Mouse (Mus musculus) stomach, embryonic 14.5 days (tissue): ENCODE measurements at regions not wholly inside any gene's neighbourhood (a gene's known extent, or its start where the extent isn't known, plus 50 kb on each side); places are given as distances from the start of the nearest gene placed in this dataset.
"Not testable (repeated sequence)": the region's sequence is repeated elsewhere in the genome, so short reads cannot be mapped to it uniquely, and the experiment has no call there.

Experiments used
- ATAC-seq: fragments of 200-750 bp; cut with Nextera tagmentation; 2 replicates; pipeline ENCODE4 v1.8.0; 2017; ENCODE audit warnings: low read depth, moderate TSS enrichment; ENCODE audit not compliant: insufficient number of reproducible peaks, insufficient read depth, low FRiP score
- H3K27ac ChIP-seq: fragments of 300-500 bp; sonication (generic); 2 replicates; pipeline ENCODE4 v1.5.1; 2014; ENCODE audit warnings: mild to moderate bottlenecking, low read length, moderate library complexity, mixed read lengths
- H3K27me3 ChIP-seq: fragments of 300-500 bp; sonication (generic); 2 replicates; pipeline ENCODE4 v1.6.1; 2014; ENCODE audit warnings: low read length, control low read depth, mixed read lengths; ENCODE audit not compliant: control insufficient read depth, insufficient read depth
- H3K36me3 ChIP-seq: fragments of 300-500 bp; sonication (generic); 2 replicates; pipeline ENCODE4 v1.6.1; 2014; ENCODE audit warnings: mild to moderate bottlenecking, control low read depth, low read length, moderate library complexity, mixed read lengths; ENCODE audit not compliant: control insufficient read depth, insufficient read depth
- H3K4me1 ChIP-seq: fragments of 300-500 bp; sonication (generic); 2 replicates; pipeline ENCODE4 v1.6.1; 2014; ENCODE audit warnings: low read length, control low read depth, mixed read lengths; ENCODE audit not compliant: control insufficient read depth, insufficient read depth
- H3K4me2 ChIP-seq: fragments of 300-500 bp; sonication (generic); replicated peaks from 2 replicates; pipeline ENCODE4 v1.6.1; 2014; ENCODE audit warnings: low read depth, low read length, control low read depth
- H3K4me3 ChIP-seq: fragments of 300-500 bp; sonication (generic); 2 replicates; pipeline ENCODE4 v1.5.1; 2014; ENCODE audit warnings: low read depth, low read length, control low read depth
- H3K9ac ChIP-seq: fragments of 300-500 bp; sonication (generic); replicated peaks from 2 replicates; pipeline ENCODE4 v1.6.1; 2014; ENCODE audit warnings: low read depth, mild to moderate bottlenecking, control low read depth, low read length, moderate library complexity, mixed read lengths
- H3K9me3 ChIP-seq: fragments of 300-500 bp; sonication (generic); 2 replicates; pipeline ENCODE4 v1.6.1; 2016; ENCODE audit warnings: low read depth, low read length, control low read depth; ENCODE audit not compliant: control insufficient read depth
- WGBS: fragments of 180-500 bp; shearing (Covaris S2); extraction: QIAGEN DNeasy Blood & Tissue Kit; methylation state at CpG from one replicate; pipeline ENCODE4 v1.1.7; 2014; 5-methylcytosine and 5-hydroxymethylcytosine counted together

DNA sequence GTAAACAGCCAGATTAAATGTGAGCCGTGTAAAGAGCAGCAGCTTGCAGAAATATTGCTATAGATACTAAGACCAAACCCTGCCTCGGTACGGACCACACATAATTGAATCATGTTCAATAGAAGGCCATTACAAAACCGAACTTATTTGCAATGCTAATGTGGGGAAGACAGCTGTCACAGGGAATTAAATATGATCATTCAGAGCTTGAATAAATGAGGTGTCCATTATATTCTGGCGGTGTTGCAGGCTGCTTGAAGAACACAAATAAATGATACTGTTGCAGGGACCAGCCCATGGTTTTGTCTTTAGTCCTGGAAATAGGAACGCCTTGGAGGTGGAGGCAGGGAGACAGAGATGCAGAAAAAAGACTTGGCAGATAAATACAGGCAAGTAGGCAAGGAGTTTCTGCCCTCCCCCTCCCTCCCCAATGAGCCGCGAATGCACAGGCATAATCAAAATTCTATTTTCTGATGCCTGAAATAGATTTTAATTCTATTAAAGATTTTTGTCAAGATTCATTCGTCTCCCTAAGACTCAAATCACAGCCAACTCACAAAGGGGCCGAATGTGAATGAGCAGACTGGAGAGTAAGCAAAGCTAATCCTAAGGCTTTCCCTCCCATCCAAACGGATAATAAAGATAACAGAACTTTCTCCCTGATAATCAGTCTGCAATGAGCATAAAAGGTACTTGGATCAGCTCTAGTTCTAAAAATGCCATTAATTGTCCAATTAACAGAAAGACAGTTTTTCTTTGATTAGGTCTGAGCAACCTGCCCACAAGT, 147.6 kb downstream of the Brms1l start:
- Histone ChIP-seq H3K9ac (no peak overlapping the region), H3K27ac (no peak overlapping the region), H3K9me3 (no peaks in the 10 kb centered on the region), H3K4me2 (no peak overlapping the region), H3K4me3 (no peak overlapping the region), H3K4me1 (no peaks in the 10 kb centered on the region), H3K27me3 (no peaks in the 10 kb centered on the region), H3K36me3 (no peaks in the 10 kb centered on the region)
- WGBS: 69% methylated on average over 11 of the region's 11 CpGs
- no peak for ATAC-seq

- Histone ChIP-seq H3K27ac (no peak overlapping the region), H3K9ac (no peak overlapping the region), H3K4me2 (no peak overlapping the region), H3K9me3 (no peaks in the 10 kb centered on the region), H3K4me3 (no peak overlapping the region), H3K36me3 (no peaks in the 10 kb centered on the region), H3K27me3 (no peaks in the 10 kb centered on the region), H3K4me1 (no peaks in the 10 kb centered on the region)
- 62% methylated on average over 3 of the region's 3 CpGs for WGBS
- ATAC-seq: no peak
Measured at GRCm38 (mm10) chr12:55983128-55983527, 147.0 kb downstream of the Brms1l start.

- 86% methylated on average over 3 of the region's 3 CpGs for WGBS
- ATAC-seq: no peak
- H3K4me2 ChIP-seq: no peak overlapping the region
- no peak overlapping the region for H3K27ac ChIP-seq
- H3K9me3 ChIP-seq: no peaks in the 10 kb centered on the region
- no peaks in the 10 kb centered on the region for H3K36me3 ChIP-seq
- H3K4me3 ChIP-seq: no peak overlapping the region
- no peak overlapping the region for H3K9ac ChIP-seq
- H3K27me3 ChIP-seq: no peaks in the 10 kb centered on the region
- no peaks in the 10 kb centered on the region for H3K4me1 ChIP-seq
Measured at GRCm38 (mm10) chr12:55974262-55974661, 138.1 kb downstream of the Brms1l start.

GRCm38 (mm10) chr12:55959319-55959718, 123.2 kb downstream of the Brms1l start:
- WGBS: 90% methylated on average over 3 of the region's 3 CpGs
- H3K9ac ChIP-seq, H3K27ac ChIP-seq, H3K4me2 ChIP-seq, H3K27me3 ChIP-seq, H3K4me1 ChIP-seq, H3K9me3 ChIP-seq, H3K4me3 ChIP-seq, ATAC-seq, H3K36me3 ChIP-seq: not testable (repeated sequence)

- no peak overlapping the region for H3K4me2 ChIP-seq
- no peaks in the 10 kb centered on the region for H3K36me3 ChIP-seq
- H3K9ac ChIP-seq: no peak overlapping the region
- no peaks in the 10 kb centered on the region for H3K27me3 ChIP-seq
- H3K27ac ChIP-seq: no peak overlapping the region
- WGBS: 90% methylated on average over 6 of the region's 6 CpGs
- no peaks in the 10 kb centered on the region for H3K4me1 ChIP-seq
- no peak for ATAC-seq
- no peaks in the 10 kb centered on the region for H3K9me3 ChIP-seq
- H3K4me3 ChIP-seq: no peak overlapping the region
Measured at GRCm38 (mm10) chr12:55940566-55940965, 104.4 kb downstream of the Brms1l start.

DNA sequence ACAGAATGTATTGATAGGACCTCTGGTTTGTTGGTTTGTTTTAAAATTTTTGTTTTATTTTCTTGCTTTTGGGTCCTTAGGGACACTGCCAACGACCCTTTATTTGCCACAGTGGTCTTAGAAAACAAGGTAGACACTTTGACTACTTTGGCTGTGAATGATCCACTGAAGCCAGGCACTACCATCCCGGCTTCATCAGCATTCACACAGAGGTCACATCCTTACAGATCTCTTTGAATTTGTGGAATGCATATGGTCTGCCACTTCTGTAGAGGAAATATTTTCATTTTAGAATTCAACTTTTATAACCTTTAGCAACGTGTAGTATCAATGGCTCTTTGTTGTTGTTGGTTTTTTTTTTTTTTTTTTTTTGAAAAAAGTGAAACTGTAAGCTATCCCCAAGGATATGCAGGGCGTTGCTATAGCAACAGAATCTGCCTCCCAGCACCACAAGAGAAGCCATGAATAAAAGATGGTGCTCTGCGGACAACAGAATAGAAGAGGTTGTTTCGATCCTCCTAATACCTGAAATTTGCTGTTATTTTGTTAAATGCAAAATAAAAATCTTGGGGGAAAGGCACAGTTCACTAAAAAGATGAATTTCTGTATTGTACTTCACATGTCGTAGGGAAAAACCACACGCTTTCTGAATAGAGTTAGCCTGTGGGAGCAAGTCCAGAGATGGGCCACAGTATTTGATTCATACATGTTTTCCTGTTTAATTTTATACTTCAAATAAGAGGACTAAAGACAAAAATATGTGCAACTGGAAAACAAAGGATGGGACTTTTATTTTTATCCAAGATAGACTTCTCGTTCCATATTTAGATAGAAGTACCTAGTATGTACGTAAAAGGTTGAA, 103.4 kb downstream of the Brms1l start:
- no peak for ATAC-seq
- H3K9me3 ChIP-seq: no peaks in the 10 kb centered on the region
- H3K27me3 ChIP-seq: no peaks in the 10 kb centered on the region
- no peaks in the 10 kb centered on the region for H3K4me1 ChIP-seq
- H3K4me3 ChIP-seq: no peak overlapping the region
- H3K36me3 ChIP-seq: no peaks in the 10 kb centered on the region
- H3K27ac ChIP-seq: no peak overlapping the region
- H3K9ac ChIP-seq: no peak overlapping the region
- 70% methylated on average over 10 of the region's 10 CpGs for WGBS
- no peak overlapping the region for H3K4me2 ChIP-seq

DNA sequence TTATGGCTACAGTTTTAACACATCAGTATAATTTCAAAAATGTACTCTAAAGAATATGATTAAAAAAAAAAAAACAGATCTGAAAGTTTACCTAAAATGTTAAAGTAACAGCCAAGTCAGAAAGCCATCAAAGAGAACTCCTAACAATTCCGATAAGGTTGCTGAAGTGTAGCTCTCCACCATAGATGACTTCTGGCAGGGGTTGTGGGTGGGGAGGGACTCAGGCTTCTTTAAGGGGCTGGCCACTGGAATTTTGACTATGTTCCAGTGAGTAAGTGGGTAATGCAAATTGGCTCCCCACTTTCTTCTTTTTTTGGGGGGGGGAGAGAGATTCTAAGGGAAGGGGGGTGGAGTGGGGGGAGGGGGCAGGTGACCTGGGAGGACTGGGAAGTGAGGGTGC, 98.0 kb downstream of the Brms1l start:
- H3K4me2 ChIP-seq: no peak overlapping the region
- no peak overlapping the region for H3K4me3 ChIP-seq
- no peaks in the 10 kb centered on the region for H3K36me3 ChIP-seq
- H3K4me1 ChIP-seq: no peaks in the 10 kb centered on the region
- no peak overlapping the region for H3K9ac ChIP-seq
- 40% methylated on average over 1 of the region's 1 CpGs for whole genome bisulfite sequencing
- no peak for ATAC-seq
- H3K27me3 ChIP-seq: no peaks in the 10 kb centered on the region
- no peak overlapping the region for H3K27ac ChIP-seq
- no peaks in the 10 kb centered on the region for H3K9me3 ChIP-seq

DNA sequence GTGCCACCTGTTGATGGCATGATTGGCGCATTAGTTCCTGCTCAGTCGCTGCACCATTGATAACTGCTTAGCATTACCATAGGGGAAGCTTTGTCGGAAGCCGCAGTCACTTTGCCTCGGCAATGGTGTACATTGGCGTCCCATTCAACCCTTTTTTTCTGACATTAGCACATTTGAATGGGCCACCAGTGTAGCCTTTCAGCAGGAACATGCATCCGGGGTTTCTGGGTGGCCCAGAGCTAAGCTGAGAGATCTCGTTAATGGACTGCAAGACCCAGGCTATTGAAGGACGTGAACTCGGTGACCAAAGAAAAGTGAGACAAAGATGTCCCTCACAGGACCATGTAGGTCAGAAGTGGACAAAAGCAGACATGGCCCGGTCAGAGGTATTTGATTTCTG, 97.3 kb downstream of the Brms1l start:
- Histone ChIP-seq H3K4me3 (no peak overlapping the region), H3K27ac (no peak overlapping the region), H3K4me1 (no peaks in the 10 kb centered on the region), H3K9ac (no peak overlapping the region), H3K27me3 (no peaks in the 10 kb centered on the region), H3K4me2 (no peak overlapping the region), H3K9me3 (no peaks in the 10 kb centered on the region), H3K36me3 (no peaks in the 10 kb centered on the region)
- no peak for ATAC-seq
- WGBS: 60% methylated on average over 11 of the region's 11 CpGs
